Mouse (Mus musculus) spleen, embryonic (tissue): ENCODE measurements around the gene Immp2l.

ENCODE experiments used
- CTCF ChIA-PET: fragments of 350-600 bp; sonication (Branson Sonifier 250); formaldehyde crosslinking; loops from one replicate; lab custom pipeline; 2022; lab: Charles Lee

Gene Immp2l

GRCm38 (mm10) chr12:41417961-41418360, 394.1 kb downstream of the Immp2l start:
- CTCF ChIA-PET = no interaction called here

- CTCF ChIA-PET = no interaction called here
Measured at GRCm38 (mm10) chr12:41425101-41425679, 401.3 kb downstream of the Immp2l start.

- CTCF ChIA-PET = no interaction called here
Measured at GRCm38 (mm10) chr12:41427464-41427863, 403.6 kb downstream of the Immp2l start.

GRCm38 (mm10) chr12:41428806-41429205, 404.9 kb downstream of the Immp2l start:
- CTCF ChIA-PET = interaction anchor here (0.8 kb wide), 1 partner anchor 450 kb away, joined by 3 read pairs; no protein-coding TSS in a partner anchor

GRCm38 (mm10) chr12:41436206-41436985, 412.5 kb downstream of the Immp2l start:
- CTCF ChIA-PET = no interaction called here

- CTCF ChIA-PET = no interaction called here
Measured at GRCm38 (mm10) chr12:41438446-41438845, 414.6 kb downstream of the Immp2l start.

GRCm38 (mm10) chr12:41468374-41468991, 444.6 kb downstream of the Immp2l start:
- CTCF ChIA-PET = no interaction called here

- CTCF ChIA-PET = no interaction called here
Measured at GRCm38 (mm10) chr12:41469096-41469801, 445.4 kb downstream of the Immp2l start.

GRCm38 (mm10) chr12:41481486-41481885, 457.6 kb downstream of the Immp2l start:
- CTCF ChIA-PET = interaction anchor here (0.6 kb wide), 1 partner anchor 524 kb away, joined by 3 read pairs; no protein-coding TSS in a partner anchor

GRCm38 (mm10) chr12:41483091-41483592, 459.3 kb downstream of the Immp2l start:
- CTCF ChIA-PET = no interaction called here

- CTCF ChIA-PET = no interaction called here
Measured at GRCm38 (mm10) chr12:41483593-41484451, 459.9 kb downstream of the Immp2l start.

GRCm38 (mm10) chr12:41484689-41485511, 461.0 kb downstream of the Immp2l start:
- CTCF ChIA-PET = no interaction called here

GRCm38 (mm10) chr12:41485512-41486215, 461.8 kb downstream of the Immp2l start:
- CTCF ChIA-PET = no interaction called here

- CTCF ChIA-PET = interaction anchor here (0.5 to 0.6 kb wide), 2 partner anchors 13 to 64 kb away, joined by 3 to 4 read pairs; no protein-coding TSS in a partner anchor
Measured at GRCm38 (mm10) chr12:41486331-41486730, 462.4 kb downstream of the Immp2l start, which contains the start of gene Lrrn3. Gene Lrrn3 (minus strand): TSS chr12:41486431.

GRCm38 (mm10) chr12:41487005-41487404, 463.1 kb downstream of the Immp2l start:
- CTCF ChIA-PET = interaction anchor here (0.5 to 0.6 kb wide), 2 partner anchors 12 to 65 kb away, joined by 3 to 4 read pairs; no protein-coding TSS in a partner anchor

- CTCF ChIA-PET = no interaction called here
Measured at GRCm38 (mm10) chr12:41494620-41495019, 470.7 kb downstream of the Immp2l start.

- CTCF ChIA-PET = no interaction called here
Measured at GRCm38 (mm10) chr12:41500049-41500820, 476.3 kb downstream of the Immp2l start.

- CTCF ChIA-PET = no interaction called here
Measured at GRCm38 (mm10) chr12:41508610-41509009, 484.7 kb downstream of the Immp2l start.
